Mouse (Mus musculus) lung, postnatal 0 days (tissue): ENCODE measurements around the gene Cyb5r3. TPM values are rescaled to one million over a fixed set of nuclear protein-coding genes. Genes with fewer than 3 reads are reported as not detected.

Experiments
- ATAC-seq: fragments of 200-750 bp; cut with Nextera tagmentation; 2 replicates; pipeline ENCODE4 v1.8.0; 2017; ENCODE audit warnings: moderate library complexity
- DNase-seq: peaks from one replicate; pipeline ENCODE4 v3.0.0-alpha.2; 2016; ENCODE audit warnings: low spot score
- H3K27ac ChIP-seq: fragments of 300-500 bp; sonication (generic); 2 replicates; pipeline ENCODE4 v1.5.1; 2014; ENCODE audit warnings: antibody characterized with exemption, mild to moderate bottlenecking, low read length, mixed read lengths
- H3K27me3 ChIP-seq: fragments of 300-500 bp; sonication (generic); replicated peaks from 2 replicates; pipeline ENCODE4 v1.6.1; 2014; ENCODE audit warnings: low read length, mixed read lengths; ENCODE audit not compliant: insufficient read depth
- H3K36me3 ChIP-seq: fragments of 300-500 bp; sonication (generic); 2 replicates; pipeline ENCODE4 v1.6.1; 2014; ENCODE audit warnings: low read length, mixed read lengths; ENCODE audit not compliant: insufficient read depth
- H3K4me1 ChIP-seq: fragments of 300-500 bp; sonication (generic); 2 replicates; pipeline ENCODE4 v1.6.1; 2014; ENCODE audit warnings: antibody characterized with exemption, low read depth, low read length, mixed read lengths; ENCODE audit not compliant: insufficient read depth
- H3K4me2 ChIP-seq: fragments of 300-500 bp; sonication (generic); replicated peaks from 2 replicates; pipeline ENCODE4 v1.6.1; 2014; ENCODE audit warnings: low read depth, mild to moderate bottlenecking, low read length, moderate library complexity, mixed read lengths
- H3K4me3 ChIP-seq: fragments of 300-500 bp; sonication (generic); 2 replicates; pipeline ENCODE4 v1.5.1; 2014; ENCODE audit warnings: low read depth, low read length
- H3K9ac ChIP-seq: fragments of 300-500 bp; sonication (generic); replicated peaks from 2 replicates; pipeline ENCODE4 v1.6.1; 2014; ENCODE audit warnings: low read depth, mild to moderate bottlenecking
- H3K9me3 ChIP-seq: fragments of 300-500 bp; sonication (generic); 2 replicates; pipeline ENCODE4 v1.6.1; 2016; ENCODE audit warnings: low read length, mixed read lengths
- CTCF ChIP-seq: IDR thresholded peaks from 2 replicates; pipeline ENCODE4 v1.5.1; 2016; ENCODE audit warnings: antibody characterized with exemption, mild to moderate bottlenecking
- EP300 ChIP-seq: IDR thresholded peaks from 2 replicates; pipeline ENCODE4 v1.6.1; 2016; ENCODE audit warnings: antibody characterized with exemption, mild to moderate bottlenecking, control low read depth
- WGBS: fragments of 180-500 bp; shearing (Covaris S2); extraction: QIAGEN DNeasy Blood & Tissue Kit; methylation state at CpG from one replicate; pipeline ENCODE4 v1.1.7; 2014; 5-methylcytosine and 5-hydroxymethylcytosine counted together
- polyA plus RNA-seq: library from polyadenylated mRNA; unstranded; fragments of >200 nt; fragmentation: Nextera tagmentation; extraction: Ambion mirVana; gene quantifications from 2 replicates; pipeline ENCODE4 v1.2.1, GENCODE M21; 2015

Cyb5r3 gene
- polyA plus RNA-seq, 1 experiment from 2014 or later = 183 TPM

- Histone ChIP-seq H3K36me3 (no peaks in the 10 kb centered on the region), H3K9me3 (no peaks in the 10 kb centered on the region), H3K27ac (no peak overlapping the region), H3K27me3 (no peaks in the 10 kb centered on the region), H3K4me3 (no peak overlapping the region), H3K4me2 (no peak overlapping the region), H3K9ac (no peak overlapping the region), H3K4me1 (no peaks in the 10 kb centered on the region)
- ATAC-seq (0 out of 2 replicates have a peak, but pooled peaks have one; percentile 35), DNase-seq (peak; percentile 38)
- WGBS = 44% methylated on average over 4 of the region's 4 CpGs
- TF ChIP-seq CTCF = no peak
These were observed 9.5 kb upstream of the Cyb5r3 start for GRCm38 (mm10) chr15:83181800-83182330.

GRCm38 (mm10) chr15:83180004-83180403, 7.6 kb upstream of the Cyb5r3 start:
- no peak overlapping the region for H3K9ac ChIP-seq
- ATAC-seq = no peak
- no peaks in the 10 kb centered on the region for H3K36me3 ChIP-seq
- no peaks in the 10 kb centered on the region for H3K27me3 ChIP-seq
- WGBS = 78% methylated on average over 6 of the region's 6 CpGs
- no peak overlapping the region for H3K4me2 ChIP-seq
- no peaks in the 10 kb centered on the region for H3K9me3 ChIP-seq
- no peak overlapping the region for H3K27ac ChIP-seq
- no peaks in the 10 kb centered on the region for H3K4me1 ChIP-seq
- no peak for TF ChIP-seq CTCF
- TF ChIP-seq EP300 = no peak
- no peak overlapping the region for H3K4me3 ChIP-seq
- no peak for DNase-seq

GRCm38 (mm10) chr15:83176653-83177052, 4.3 kb upstream of the Cyb5r3 start:
- no peaks in the 10 kb centered on the region for H3K9me3 ChIP-seq
- H3K4me3 ChIP-seq = no peak overlapping the region
- WGBS = 51% methylated on average over 4 of the region's 4 CpGs
- H3K4me2 ChIP-seq = no peak overlapping the region
- no peak overlapping the region for H3K9ac ChIP-seq
- no peaks in the 10 kb centered on the region for H3K36me3 ChIP-seq
- DNase-seq (peak; percentile 12), ATAC-seq (no peak)
- H3K27ac ChIP-seq = no peak overlapping the region
- H3K27me3 ChIP-seq = no peaks in the 10 kb centered on the region
- H3K4me1 ChIP-seq = peaks cover 4% of the 10 kb centered on the region; the same call in 1 of the 2 replicates
- TF ChIP-seq CTCF (no peak), EP300 (no peak)

- H3K27ac ChIP-seq = no peak overlapping the region
- H3K27me3 ChIP-seq = no peaks in the 10 kb centered on the region
- no peak for ATAC-seq
- H3K9me3 ChIP-seq = no peaks in the 10 kb centered on the region
- no peak overlapping the region for H3K9ac ChIP-seq
- no peak for TF ChIP-seq CTCF
- no peak overlapping the region for H3K4me3 ChIP-seq
- 78% methylated on average over 14 of the region's 14 CpGs for WGBS
- no peaks in the 10 kb centered on the region for H3K36me3 ChIP-seq
- peaks cover 23% of the 10 kb centered on the region for H3K4me1 ChIP-seq
- no peak for DNase-seq
- no peak overlapping the region for H3K4me2 ChIP-seq
These were observed 1.8 kb upstream of the Cyb5r3 start for GRCm38 (mm10) chr15:83173914-83174884.

- ATAC-seq (peak; percentile 96), DNase-seq (peak; percentile 98)
- Histone ChIP-seq H3K4me2 (peak overlapping the region; percentile 81), H3K27ac (peak overlapping the region; percentile 95), H3K9me3 (no peaks in the 10 kb centered on the region), H3K4me1 (peaks cover 25% of the 10 kb centered on the region), H3K9ac (peak overlapping the region; percentile 73), H3K36me3 (no peaks in the 10 kb centered on the region), H3K27me3 (no peaks in the 10 kb centered on the region), H3K4me3 (peak overlapping the region; percentile 71)
- WGBS = 3% methylated on average over 54 of the region's 67 CpGs
- no peak for TF ChIP-seq EP300
- peak; percentile 69 for TF ChIP-seq CTCF
These were observed 495 bp downstream of the Cyb5r3 start for GRCm38 (mm10) chr15:83171712-83172481.
